9 mouse cellular contexts compared by ENCODE assay signal in the genomic region with DNA sequence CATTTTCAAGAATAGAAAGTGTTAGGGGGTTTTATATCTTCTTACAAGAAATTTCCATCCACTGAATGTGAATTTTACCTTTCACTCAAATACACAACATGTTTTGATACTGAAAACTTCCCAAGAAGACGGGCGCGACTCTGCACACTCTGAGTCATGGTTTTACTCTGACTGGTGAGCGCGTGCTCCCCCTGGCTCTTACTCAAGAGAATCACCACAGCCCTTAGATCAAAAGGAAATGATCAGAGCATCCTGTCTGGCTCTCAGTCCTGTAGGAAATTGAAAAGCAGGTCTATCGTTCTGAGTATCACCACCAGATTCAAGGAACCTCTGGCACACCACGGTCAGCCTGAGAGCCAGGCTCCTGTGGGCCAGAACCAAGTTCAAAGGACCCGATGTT. TPM values are rescaled to one million over a fixed set of nuclear protein-coding genes. Genes with fewer than 3 reads are reported as not detected.
DNase-seq lines count a peak whose midpoint lies in the region; ATAC-seq and TF ChIP-seq lines count a peak whose summit lies in the region.
"Had no signal": no experiment of that assay in that cellular context is flagged by ENCODE, and none has a peak within 500 bp of the region (broad histone marks: within the 10 kb centered on the region; RNA-seq: fewer than 3 reads in every experiment).

No protein-coding gene starts in this region.

- H3K36me3 ChIP-seq in hindbrain, embryonic 14.5 days (replicated peaks; ENCODE audit: control insufficient read depth, insufficient read depth), result no peaks in the 10 kb centered on the region
- H3K36me3 ChIP-seq in hindbrain, embryonic 11.5 days (ENCODE audit: control insufficient read depth, insufficient read depth, low read length), result no peaks in the 10 kb centered on the region
- peaks cover 0 to 2% of the 10 kb centered on the region in 2 experiments; a peak in 1 of 4 replicates for H3K36me3 ChIP-seq in MEL (ENCODE audit: control insufficient read depth in 1 of 2, insufficient read depth in 2 of 2, low read length in 2 of 2)
- H3K36me3 ChIP-seq in stomach, postnatal 0 days (ENCODE audit: control insufficient read depth, insufficient read depth, low read length), result no peaks in the 10 kb centered on the region
- H3K36me3 ChIP-seq: neural tube, embryonic 13.5 days had no signal

- ATAC-seq in hindbrain, embryonic 14.5 days (ENCODE audit: low FRiP score), result no peak
- no peak for ATAC-seq in hindbrain, embryonic 11.5 days (ENCODE audit: low FRiP score)
- ATAC-seq in stomach, postnatal 0 days (ENCODE audit: low FRiP score, low TSS enrichment), result 0 out of 2 replicates have a peak, but pooled peaks have one; percentile 57

- 71% methylated on average over 8 of the region's 8 CpGs for WGBS in hindbrain, embryonic 14.5 days
- 76% methylated on average over 8 of the region's 8 CpGs for WGBS in hindbrain, embryonic 11.5 days
- WGBS in lung, adult 2 months, result 24% methylated on average over 8 of the region's 8 CpGs
- whole genome bisulfite sequencing in stomach, postnatal 0 days, result 42% methylated on average over 8 of the region's 8 CpGs
- WGBS in cerebellum, adult 2 months, result 59% methylated on average over 8 of the region's 8 CpGs

- no peak for TF ChIP-seq POLR2A in MEL (IDR thresholded peaks at IDR 0.05; ENCODE audit: control insufficient read depth in 1 of 2, insufficient read depth in 1 of 2, low read depth in 1 of 2, low read length in 2 of 2, poor library complexity in 1 of 2)
- TF ChIP-seq POLR2A in embryonic fibroblast, embryonic 13.5 days (IDR thresholded peaks at IDR 0.05; ENCODE audit: low read depth, low read length), result no peak
- TF ChIP-seq POLR2A in lung, adult 2 months (IDR thresholded peaks at IDR 0.05; ENCODE audit: borderline replicate concordance, extremely low read depth, low read depth, low read length), result no peak
- no peak for TF ChIP-seq POLR2A in cerebellum, adult 2 months (IDR thresholded peaks at IDR 0.05; ENCODE audit: borderline replicate concordance, insufficient read depth, low read length)

- no peak for TF ChIP-seq EP300 in MEL (IDR thresholded peaks at IDR 0.05; ENCODE audit: low read depth in 1 of 2, low read length in 2 of 2)
- TF ChIP-seq EP300 in stomach, postnatal 0 days (optimal IDR thresholded peaks at IDR 0.05), result no peak

- peak; percentile 30 for DNase-seq in hindbrain, embryonic 14.5 days (ENCODE audit: low spot score)
- no peak for DNase-seq in hindbrain, embryonic 11.5 days (ENCODE audit: low spot score)
- DNase-seq in 3134 (ENCODE audit: extremely low read depth, insufficient read length, low spot score) (peak; percentile 41), MEL (ENCODE audit: low read depth, low spot score) (peak; percentile 68)
- DNase-seq in lung, adult 2 months, result no peak
- peak; percentile 53 for DNase-seq in stomach, postnatal 0 days (ENCODE audit: low spot score)
- DNase-seq in cerebellum, adult 2 months, result no peak

- no peak overlapping the region for H3K4me3 ChIP-seq in hindbrain, embryonic 14.5 days (replicated peaks; ENCODE audit: low read length)
- H3K4me3 ChIP-seq in hindbrain, embryonic 11.5 days (ENCODE audit: low read depth, low read length), result no peak overlapping the region
- no peak overlapping the region for H3K4me3 ChIP-seq in MEL (ENCODE audit: control insufficient read depth in 1 of 2, insufficient read depth in 1 of 2, low read depth in 2 of 2, low read length in 2 of 2)
- H3K4me3 ChIP-seq in embryonic fibroblast, embryonic 13.5 days (ENCODE audit: insufficient read depth, low read length), result no peak overlapping the region
- H3K4me3 ChIP-seq in lung, adult 2 months (replicated peaks; ENCODE audit: extremely low read depth, low read depth, low read length), result no peak overlapping the region
- H3K4me3 ChIP-seq in stomach, postnatal 0 days (ENCODE audit: low read depth, low read length), result no peak overlapping the region
- no peak overlapping the region for H3K4me3 ChIP-seq in cerebellum, adult 2 months (replicated peaks; ENCODE audit: insufficient read depth, low read depth, low read length)
- H3K4me3 ChIP-seq: neural tube, embryonic 13.5 days had no signal

- TF ChIP-seq RAD21 in MEL (IDR thresholded peaks at IDR 0.05; ENCODE audit: low read depth, low read length), result peak; percentile 31

- peak in 2 of 3 experiments; percentile 32 to 57; a peak in 4 of 6 replicates for TF ChIP-seq CTCF in MEL (IDR thresholded peaks at IDR 0.05 in 2 of 3, conservative IDR thresholded peaks at IDR 0.05 in 1 of 3; ENCODE audit: control insufficient read depth in 1 of 3, insufficient read depth in 1 of 3, low read depth in 2 of 3, low read length in 3 of 3, poor library complexity in 1 of 3, severe bottlenecking in 1 of 3)
- TF ChIP-seq CTCF in embryonic fibroblast, embryonic 13.5 days (IDR thresholded peaks at IDR 0.05; ENCODE audit: borderline replicate concordance, insufficient read depth, low read length), result peak; percentile 32; the same call in 1 of the 2 replicates
- peak; percentile 57 for TF ChIP-seq CTCF in lung, adult 2 months (IDR thresholded peaks at IDR 0.05; ENCODE audit: insufficient read depth, low read length)
- peak; percentile 74 for TF ChIP-seq CTCF in stomach, postnatal 0 days (IDR thresholded peaks at IDR 0.05; ENCODE audit: low read depth)
- no peak for TF ChIP-seq CTCF in cerebellum, adult 2 months (IDR thresholded peaks at IDR 0.05; ENCODE audit: borderline replicate concordance, insufficient read depth, low read depth, low read length)

- H3K27ac ChIP-seq in hindbrain, embryonic 14.5 days, result no peak overlapping the region
- no peak overlapping the region for H3K27ac ChIP-seq in hindbrain, embryonic 11.5 days (ENCODE audit: low read depth, low read length)
- no peak overlapping the region for H3K27ac ChIP-seq in MEL (ENCODE audit: control insufficient read depth, low read depth, low read length)
- no peak overlapping the region for H3K27ac ChIP-seq in embryonic fibroblast, embryonic 13.5 days (ENCODE audit: insufficient read depth, low read length)
- no peak overlapping the region for H3K27ac ChIP-seq in stomach, postnatal 0 days (replicated peaks)
- no peak overlapping the region for H3K27ac ChIP-seq in cerebellum, adult 2 months (ENCODE audit: insufficient read depth, low read length)
- H3K27ac ChIP-seq: neural tube, embryonic 13.5 days had no signal

- no peaks in the 10 kb centered on the region for H3K9me3 ChIP-seq in hindbrain, embryonic 14.5 days (ENCODE audit: control insufficient read depth, low read length)
- no peaks in the 10 kb centered on the region for H3K9me3 ChIP-seq in hindbrain, embryonic 11.5 days (ENCODE audit: control insufficient read depth, low read length)
- H3K9me3 ChIP-seq in MEL (replicated peaks; ENCODE audit: insufficient read depth, low read length), result no peaks in the 10 kb centered on the region
- no peaks in the 10 kb centered on the region for H3K9me3 ChIP-seq in stomach, postnatal 0 days (ENCODE audit: control insufficient read depth, low read length)
- H3K9me3 ChIP-seq: neural tube, embryonic 13.5 days had no signal

- peaks cover 1% of the 10 kb centered on the region; the same call in 1 of the 2 replicates for H3K4me1 ChIP-seq in hindbrain, embryonic 14.5 days (replicated peaks; ENCODE audit: control insufficient read depth, insufficient read depth, low read length)
- no peaks in the 10 kb centered on the region for H3K4me1 ChIP-seq in hindbrain, embryonic 11.5 days (replicated peaks; ENCODE audit: control insufficient read depth, insufficient read depth, low read length)
- H3K4me1 ChIP-seq in MEL (ENCODE audit: control insufficient read depth in 1 of 2, insufficient read depth in 2 of 2, low read length in 2 of 2), result no peaks in the 10 kb centered on the region
- H3K4me1 ChIP-seq in embryonic fibroblast, embryonic 13.5 days (ENCODE audit: control insufficient read depth, insufficient read depth, low read length), result no peaks in the 10 kb centered on the region; the same call in 1 of the 2 replicates
- H3K4me1 ChIP-seq in lung, adult 2 months (ENCODE audit: control insufficient read depth, insufficient read depth, low read length), result no peaks in the 10 kb centered on the region
- H3K4me1 ChIP-seq in stomach, postnatal 0 days (replicated peaks; ENCODE audit: control insufficient read depth, insufficient read depth), result no peaks in the 10 kb centered on the region
- H3K4me1 ChIP-seq in cerebellum, adult 2 months (ENCODE audit: control insufficient read depth, insufficient read depth, low read length), result no peaks in the 10 kb centered on the region

- H3K9ac ChIP-seq in hindbrain, embryonic 14.5 days, result no peak overlapping the region
- no peak overlapping the region for H3K9ac ChIP-seq in hindbrain, embryonic 11.5 days (ENCODE audit: low read depth, low read length)
- H3K9ac ChIP-seq in MEL (ENCODE audit: control insufficient read depth, low read depth, low read length, poor library complexity, severe bottlenecking), result no peak overlapping the region
- H3K9ac ChIP-seq in stomach, postnatal 0 days (ENCODE audit: low read length), result no peak overlapping the region
- H3K9ac ChIP-seq: neural tube, embryonic 13.5 days had no signal

- no peaks in the 10 kb centered on the region for H3K79me2 ChIP-seq in MEL (ENCODE audit: control insufficient read depth, insufficient read depth, low read length, poor library complexity)

- no peaks in the 10 kb centered on the region for H3K27me3 ChIP-seq in hindbrain, embryonic 14.5 days (ENCODE audit: control insufficient read depth, insufficient read depth, low read length)
- H3K27me3 ChIP-seq in hindbrain, embryonic 11.5 days (ENCODE audit: control insufficient read depth, insufficient read depth, low read length), result no peaks in the 10 kb centered on the region
- no peaks in the 10 kb centered on the region for H3K27me3 ChIP-seq in MEL (ENCODE audit: control insufficient read depth in 1 of 2, insufficient read depth in 2 of 2, low read length in 2 of 2)
- H3K27me3 ChIP-seq in stomach, postnatal 0 days (ENCODE audit: control insufficient read depth, insufficient read depth, low read length), result no peaks in the 10 kb centered on the region
- no peaks in the 10 kb centered on the region for H3K27me3 ChIP-seq in cerebellum, adult 2 months (ENCODE audit: control insufficient read depth, insufficient read depth, low read length)
- H3K27me3 ChIP-seq: neural tube, embryonic 13.5 days had no signal

- H3K4me2 ChIP-seq in hindbrain, embryonic 14.5 days (replicated peaks), result no peak overlapping the region
- no peak overlapping the region for H3K4me2 ChIP-seq in hindbrain, embryonic 11.5 days (replicated peaks; ENCODE audit: low read depth, low read length)
- H3K4me2 ChIP-seq in stomach, postnatal 0 days (replicated peaks; ENCODE audit: low read depth), result no peak overlapping the region
- H3K4me2 ChIP-seq: neural tube, embryonic 13.5 days had no signal

RNA-seq across cellular contexts. Expression of gene Rsph3a, which starts 5.8 kb away (rescaled TPM):
- 73.7 and 86.5 TPM in 2 replicates for polyA plus RNA-seq in hindbrain, embryonic 14.5 days (2014; fragmentation: Nextera tagmentation; extraction: Ambion mirVana)
- polyA plus RNA-seq in hindbrain, embryonic 11.5 days (2014; fragmentation: Nextera tagmentation; extraction: Ambion mirVana), result 63.4 and 67.6 TPM in 2 replicates
- 18.7 and 25.5 TPM in 2 replicates for total RNA-seq in MEL (2012; rRNA removed)
- 10 to 100 TPM in 1 of 2 experiments, not detected in 1; 37.4 TPM for polyA plus RNA-seq in MEL (2012; ENCODE audit: insufficient read depth in 1 of 2, insufficient read length in 2 of 2, low read depth in 1 of 2, low replicate concordance in 2 of 2, missing spikeins in 1 of 2)
- polyA plus RNA-seq in embryonic fibroblast, embryonic 13.5 days (2011; ENCODE audit: insufficient read length, low read depth, missing spikeins), result 41.1 and 43.9 TPM in 2 replicates
- 76.2 and 115 TPM in 2 replicates for polyA plus RNA-seq in lung, adult 2 months (2012; rRNA removed)
- polyA plus RNA-seq in stomach, postnatal 0 days (2015; fragmentation: Nextera tagmentation; extraction: Ambion mirVana), result 32.6 and 38.5 TPM in 2 replicates
- 33.6 and 41.6 TPM in 2 replicates for polyA plus RNA-seq in cerebellum, adult 2 months (2012; rRNA removed)

RNA-seq across cellular contexts. Expression of gene Tagap, which starts 13.8 kb away (rescaled TPM):
- polyA plus RNA-seq in hindbrain, embryonic 14.5 days (2014; fragmentation: Nextera tagmentation; extraction: Ambion mirVana), result 0.50 and 0.92 TPM in 2 replicates
- polyA plus RNA-seq in hindbrain, embryonic 11.5 days (2014; fragmentation: Nextera tagmentation; extraction: Ambion mirVana), result 0.51 and 0.52 TPM in 2 replicates
- total RNA-seq in MEL (2012; rRNA removed), result 3.3 and 4.3 TPM in 2 replicates
- 1 to 10 TPM in 1 of 2 experiments, not detected in 1; 4.5 TPM for polyA plus RNA-seq in MEL (2012; ENCODE audit: insufficient read depth in 1 of 2, insufficient read length in 2 of 2, low read depth in 1 of 2, low replicate concordance in 2 of 2, missing spikeins in 1 of 2)
- not detected in 2 replicates for polyA plus RNA-seq in embryonic fibroblast, embryonic 13.5 days (2011; ENCODE audit: insufficient read length, low read depth, missing spikeins)
- 2.6 and 3.5 TPM in 2 replicates for polyA plus RNA-seq in lung, adult 2 months (2012; rRNA removed)
- polyA plus RNA-seq in stomach, postnatal 0 days (2015; fragmentation: Nextera tagmentation; extraction: Ambion mirVana), result 0.51 and 0.61 TPM in 2 replicates
- polyA plus RNA-seq in cerebellum, adult 2 months (2012; rRNA removed), result 0.25 and 0.39 TPM in 2 replicates

Comparison
In these comparisons a context has a peak if more than half of its experiments do, and no peak if none do; other contexts are left out.
1. DNase-seq: peak in hindbrain, embryonic 14.5 days (single experiment), 3134 (single experiment), MEL (single experiment) and stomach, postnatal 0 days (single experiment); none in hindbrain, embryonic 11.5 days (single experiment), lung, adult 2 months (single experiment) and cerebellum, adult 2 months (0 of 2).